Mouse (Mus musculus): ENCODE measurements around the gene Cdk15.

GRCm38 (mm10) chr1:59212951-59213350 is 43.8 kb upstream of the Cdk15 start:
- no peak for TF ChIP-seq CTCF (IDR thresholded peaks at IDR 0.05; ENCODE audit: borderline replicate concordance, extremely low read depth, insufficient read depth, insufficient read length)
- TF ChIP-seq POLR2A (IDR thresholded peaks at IDR 0.05; ENCODE audit: borderline replicate concordance, extremely low read depth, insufficient read depth, insufficient read length, poor library complexity, severe bottlenecking): no peak
